Mouse (Mus musculus): ENCODE data around the gene Tyrp1.

- TF ChIP-seq GATA1 (IDR thresholded peaks at IDR 0.05; ENCODE audit: low read length) (no peak), TAL1 (IDR thresholded peaks at IDR 0.05; ENCODE audit: low read length) (no peak)
Measured at GRCm38 (mm10) chr4:80863906-80864305, 30.0 kb downstream of the Tyrp1 start.
